Mouse (Mus musculus) cortical plate, adult 2 months (tissue): ENCODE data around the gene Auts2.

Experiments used
- CTCF ChIP-seq: fragments of 200-500 bp; IDR thresholded peaks from 2 replicates; pipeline ENCODE4 v1.5.1; 2011; ENCODE audit warnings: mild to moderate bottlenecking, control low read depth, low read length; ENCODE audit not compliant: insufficient read depth; ENCODE audit errors: extremely low read depth
- POLR2A ChIP-seq: fragments of 200-500 bp; IDR thresholded peaks from 2 replicates; pipeline ENCODE4 v1.6.1; 2011; ENCODE audit warnings: mild to moderate bottlenecking, low read length, control low read depth; ENCODE audit not compliant: insufficient read depth; ENCODE audit errors: extremely low read depth

DNA sequence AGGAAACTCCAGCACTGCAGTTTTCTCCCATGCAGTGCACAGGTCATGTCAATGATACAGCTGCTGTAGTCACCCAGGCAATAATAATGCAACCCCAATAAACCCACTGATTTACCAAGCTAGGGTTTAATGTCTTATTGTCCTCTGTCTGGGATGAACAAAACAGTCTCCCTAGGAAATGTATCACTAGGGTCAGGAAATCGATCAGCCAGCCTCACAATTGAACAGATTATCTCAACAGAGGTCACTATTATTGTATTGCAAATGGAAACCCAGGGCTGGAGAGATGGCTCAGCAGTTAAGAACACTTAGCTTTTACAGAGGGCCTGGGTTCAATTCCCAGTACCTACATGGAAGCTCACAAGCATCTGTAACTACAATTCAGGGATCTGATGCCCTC lies 65.6 kb downstream of the Auts2 start:
- TF ChIP-seq CTCF (no peak), POLR2A (no peak)
